Mouse (Mus musculus) forebrain, embryonic 16.5 days (tissue): ENCODE results near the gene Pfkfb4. TPM values are rescaled to one million over a fixed set of nuclear protein-coding genes. Genes with fewer than 3 reads are reported as not detected.

Source experiments
- ATAC-seq: fragments of 200-750 bp; cut with Nextera tagmentation; 2 replicates; pipeline ENCODE4 v1.8.0; 2017; ENCODE audit warnings: mild to moderate bottlenecking, moderate library complexity
- H3K27ac ChIP-seq: fragments of 300-500 bp; sonication (generic); 2 replicates; pipeline ENCODE4 v1.5.1; 2014; ENCODE audit warnings: low read length, control low read depth
- H3K27me3 ChIP-seq: fragments of 300-500 bp; sonication (generic); replicated peaks from 2 replicates; pipeline ENCODE4 v1.6.1; 2014; ENCODE audit warnings: low read length; ENCODE audit not compliant: control insufficient read depth, insufficient read depth
- H3K36me3 ChIP-seq: fragments of 300-500 bp; sonication (generic); 2 replicates; pipeline ENCODE4 v1.6.1; 2014; ENCODE audit not compliant: control insufficient read depth, insufficient read depth
- H3K4me1 ChIP-seq: fragments of 300-500 bp; sonication (generic); replicated peaks from 2 replicates; pipeline ENCODE4 v1.6.1; 2014; ENCODE audit warnings: low read length; ENCODE audit not compliant: control insufficient read depth, insufficient read depth
- H3K4me2 ChIP-seq: fragments of 300-500 bp; sonication (generic); 2 replicates; pipeline ENCODE4 v1.6.1; 2014; ENCODE audit warnings: mild to moderate bottlenecking, low read length, control low read depth
- H3K4me3 ChIP-seq: fragments of 300-500 bp; sonication (generic); replicated peaks from 2 replicates; pipeline ENCODE4 v1.5.1; 2014; ENCODE audit warnings: mild to moderate bottlenecking, low read length, control low read depth
- H3K9ac ChIP-seq: fragments of 300-500 bp; sonication (generic); replicated peaks from 2 replicates; pipeline ENCODE4 v1.6.1; 2014; ENCODE audit warnings: low read depth, low read length, control low read depth
- H3K9me3 ChIP-seq: fragments of 300-500 bp; sonication (generic); 2 replicates; pipeline ENCODE4 v1.6.1; 2016; ENCODE audit warnings: low read length; ENCODE audit not compliant: control insufficient read depth
- WGBS: fragments of 180-500 bp; shearing (Covaris S2); extraction: QIAGEN DNeasy Blood & Tissue Kit; methylation state at CpG from one replicate; pipeline ENCODE4 v1.1.7; 2014; 5-methylcytosine and 5-hydroxymethylcytosine counted together
- polyA plus RNA-seq: library from polyadenylated mRNA; unstranded; fragments of >200 nt; fragmentation: Nextera tagmentation; extraction: Ambion mirVana; gene quantifications from 2 replicates; pipeline ENCODE4 v1.2.1, GENCODE M21; 2015

Pfkfb4 gene
- 27.0 and 34.0 TPM in 2 replicates for polyA plus RNA-seq

GRCm38 (mm10) chr9:108991428-108992084 is at the start of gene Pfkfb4:
Pfkfb4 (plus strand) TSS chr9:108991778.
- Histone ChIP-seq H3K9ac (peak within 1 kb of the TSS; percentile 68), H3K4me1 (peaks cover 13% of the 10 kb centered on the region), H3K4me3 (peak within 1 kb of the TSS; percentile 62), H3K36me3 (no peaks in the 10 kb centered on the region), H3K27me3 (no peaks in the 10 kb centered on the region), H3K9me3 (no peaks in the 10 kb centered on the region), H3K27ac (peak within 1 kb of the TSS; percentile 68), H3K4me2 (peak within 1 kb of the TSS; percentile 75)
- peak; percentile 96 for ATAC-seq
- 2% methylated on average over 31 of the region's 31 CpGs for WGBS

- 87% methylated on average over 9 of the region's 9 CpGs for WGBS
- H3K36me3 ChIP-seq: peaks cover 59% of the 10 kb centered on the region
- no peak for ATAC-seq
These were observed 46.5 kb upstream of the Pfkfb4 start for GRCm38 (mm10) chr9:108945111-108945510.

GRCm38 (mm10) chr9:108945608-108946007 is 46.0 kb upstream of the Pfkfb4 start:
- no peak overlapping the region for H3K4me3 ChIP-seq
- H3K9me3 ChIP-seq: no peaks in the 10 kb centered on the region
- no peak overlapping the region for H3K9ac ChIP-seq
- peaks cover 63% of the 10 kb centered on the region for H3K36me3 ChIP-seq
- no peak overlapping the region for H3K27ac ChIP-seq
- H3K27me3 ChIP-seq: no peaks in the 10 kb centered on the region
- 89% methylated on average over 5 of the region's 5 CpGs for WGBS
- ATAC-seq: no peak
- no peak overlapping the region for H3K4me2 ChIP-seq
- H3K4me1 ChIP-seq: no peaks in the 10 kb centered on the region; the same call in 1 of the 2 replicates

More at GRCm38 (mm10) chr9:108945111-108945510, 46.5 kb upstream of the Pfkfb4 start:
- H3K4me3 ChIP-seq: no peak overlapping the region
- H3K9me3 ChIP-seq: no peaks in the 10 kb centered on the region
- H3K27me3 ChIP-seq: no peaks in the 10 kb centered on the region
- H3K9ac ChIP-seq: no peak overlapping the region
- no peak overlapping the region for H3K4me2 ChIP-seq
- no peak overlapping the region for H3K27ac ChIP-seq
- H3K4me1 ChIP-seq: no peaks in the 10 kb centered on the region; the same call in 1 of the 2 replicates

GRCm38 (mm10) chr9:108949231-108949966 is 42.2 kb upstream of the Pfkfb4 start:
- Histone ChIP-seq H3K27ac (no peak overlapping the region), H3K9ac (no peak overlapping the region), H3K4me2 (no peak overlapping the region), H3K4me1 (no peaks in the 10 kb centered on the region), H3K27me3 (peaks cover 20% of the 10 kb centered on the region), H3K4me3 (no peak overlapping the region), H3K36me3 (peaks cover 44% of the 10 kb centered on the region), H3K9me3 (no peaks in the 10 kb centered on the region)
- 91% methylated on average over 13 of the region's 13 CpGs for WGBS
- no peak for ATAC-seq

GRCm38 (mm10) chr9:108949967-108950728 is 41.4 kb upstream of the Pfkfb4 start:
- Histone ChIP-seq H3K27me3 (peaks cover 21% of the 10 kb centered on the region), H3K4me1 (no peaks in the 10 kb centered on the region), H3K4me2 (no peak overlapping the region), H3K9ac (no peak overlapping the region), H3K36me3 (peaks cover 37% of the 10 kb centered on the region), H3K27ac (no peak overlapping the region), H3K4me3 (no peak overlapping the region), H3K9me3 (no peaks in the 10 kb centered on the region)
- ATAC-seq: no peak
- 90% methylated on average over 9 of the region's 9 CpGs for WGBS

GRCm38 (mm10) chr9:108953081-108953636 is 38.4 kb upstream of the Pfkfb4 start, which contains the start of gene Col7a1:
Col7a1 (plus strand) TSS chr9:108953586.
- Histone ChIP-seq H3K27me3 (peaks cover 21% of the 10 kb centered on the region), H3K9me3 (no peaks in the 10 kb centered on the region), H3K9ac (no peak within 1 kb of the TSS), H3K4me2 (no peak within 1 kb of the TSS), H3K27ac (no peak within 1 kb of the TSS), H3K36me3 (peaks cover 19% of the 10 kb centered on the region), H3K4me3 (no peak within 1 kb of the TSS), H3K4me1 (no peaks in the 10 kb centered on the region)
- WGBS: 12% methylated on average over 14 of the region's 15 CpGs
- ATAC-seq: no peak

GRCm38 (mm10) chr9:108955241-108955640 is 36.3 kb upstream of the Pfkfb4 start:
- Histone ChIP-seq H3K4me3 (no peak overlapping the region), H3K27ac (no peak overlapping the region), H3K36me3 (peaks cover 3% of the 10 kb centered on the region), H3K9me3 (no peaks in the 10 kb centered on the region), H3K27me3 (peaks cover 21% of the 10 kb centered on the region), H3K9ac (no peak overlapping the region), H3K4me2 (no peak overlapping the region), H3K4me1 (no peaks in the 10 kb centered on the region)
- 93% methylated on average over 11 of the region's 11 CpGs for WGBS
- no peak for ATAC-seq

GRCm38 (mm10) chr9:108955846-108956245 is 35.7 kb upstream of the Pfkfb4 start:
- no peak for ATAC-seq
- Histone ChIP-seq H3K36me3 (no peaks in the 10 kb centered on the region), H3K9ac (no peak overlapping the region), H3K9me3 (no peaks in the 10 kb centered on the region), H3K4me2 (no peak overlapping the region), H3K27ac (no peak overlapping the region), H3K27me3 (peaks cover 21% of the 10 kb centered on the region), H3K4me1 (no peaks in the 10 kb centered on the region), H3K4me3 (no peak overlapping the region)
- WGBS: 92% methylated on average over 11 of the region's 11 CpGs

- H3K27ac ChIP-seq: no peak overlapping the region
- H3K4me1 ChIP-seq: no peaks in the 10 kb centered on the region
- H3K4me3 ChIP-seq: no peak overlapping the region
- H3K36me3 ChIP-seq: no peaks in the 10 kb centered on the region
- H3K4me2 ChIP-seq: no peak overlapping the region
- ATAC-seq: no peak
- H3K9me3 ChIP-seq: no peaks in the 10 kb centered on the region
- H3K27me3 ChIP-seq: no peaks in the 10 kb centered on the region
- WGBS: 81% methylated on average over 3 of the region's 3 CpGs
- no peak overlapping the region for H3K9ac ChIP-seq
These were observed 28.0 kb upstream of the Pfkfb4 start for GRCm38 (mm10) chr9:108963577-108963976.
